Comparison of ENCODE assay signal across 16 mouse cellular contexts in the genomic region with DNA sequence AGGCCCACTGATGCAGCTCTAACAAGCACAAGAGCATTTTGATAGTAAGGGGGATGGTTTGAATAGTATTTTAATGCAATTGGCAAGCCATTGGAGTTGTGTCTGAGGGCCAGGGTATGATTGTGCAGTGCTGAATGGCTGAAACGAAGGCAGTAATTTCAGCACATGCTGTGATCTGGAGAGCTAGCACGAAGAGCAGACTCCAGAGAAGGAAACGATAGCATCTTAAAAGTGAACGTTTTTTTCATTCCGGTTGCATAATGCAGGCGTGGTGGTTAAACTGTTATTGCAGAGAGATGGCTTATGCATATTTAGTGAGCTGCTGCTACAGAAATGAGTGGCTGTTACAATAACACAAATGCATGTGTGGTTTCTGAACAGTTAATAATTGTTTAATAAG. TPM values are rescaled to one million over a fixed set of nuclear protein-coding genes. Genes with fewer than 3 reads are reported as not detected.
DNase-seq lines count a peak whose midpoint lies in the region; ATAC-seq and TF ChIP-seq lines count a peak whose summit lies in the region.
"Had no signal": no experiment of that assay in that cellular context is flagged by ENCODE, and none has a peak within 500 bp of the region (broad histone marks: within the 10 kb centered on the region; RNA-seq: fewer than 3 reads in every experiment).

No protein-coding gene starts in this region.

- no peaks in the 10 kb centered on the region for H3K9me3 ChIP-seq in hindbrain, postnatal 0 days (ENCODE audit: low read length)
- no peaks in the 10 kb centered on the region for H3K9me3 ChIP-seq in hindbrain, embryonic 12.5 days (replicated peaks)
- H3K9me3 ChIP-seq in heart, embryonic 12.5 days (replicated peaks) = no peaks in the 10 kb centered on the region
- H3K9me3 ChIP-seq: lung, embryonic 15.5 days; megakaryocyte, embryonic 14.5 days had no signal

- no peaks in the 10 kb centered on the region for H3K4me1 ChIP-seq in hindbrain, postnatal 0 days (ENCODE audit: insufficient read depth, low read length)
- H3K4me1 ChIP-seq in hindbrain, embryonic 12.5 days = no peaks in the 10 kb centered on the region
- H3K4me1 ChIP-seq in heart, embryonic 12.5 days (replicated peaks) = no peaks in the 10 kb centered on the region
- H3K4me1 ChIP-seq: lung, embryonic 15.5 days; megakaryocyte, embryonic 14.5 days had no signal

- no peak overlapping the region for H3K9ac ChIP-seq in hindbrain, postnatal 0 days (replicated peaks; ENCODE audit: low read length)
- H3K9ac ChIP-seq in hindbrain, embryonic 12.5 days = no peak overlapping the region
- H3K9ac ChIP-seq in heart, embryonic 12.5 days = no peak overlapping the region
- H3K9ac ChIP-seq: lung, embryonic 15.5 days had no signal

- H3K4me2 ChIP-seq in hindbrain, postnatal 0 days (ENCODE audit: low read depth, low read length) = no peak overlapping the region
- no peak overlapping the region for H3K4me2 ChIP-seq in hindbrain, embryonic 12.5 days (replicated peaks)
- H3K4me2 ChIP-seq in heart, embryonic 12.5 days = no peak overlapping the region
- H3K4me2 ChIP-seq: lung, embryonic 15.5 days had no signal

- TF ChIP-seq CTCF in hindbrain, postnatal 0 days (IDR thresholded peaks at IDR 0.05; ENCODE audit: low read depth) = no peak

- no peak overlapping the region for H3K4me3 ChIP-seq in hindbrain, postnatal 0 days (ENCODE audit: low read length)
- H3K4me3 ChIP-seq in hindbrain, embryonic 12.5 days = no peak overlapping the region
- H3K4me3 ChIP-seq in heart, embryonic 12.5 days = no peak overlapping the region
- H3K4me3 ChIP-seq: lung, embryonic 15.5 days; megakaryocyte, embryonic 14.5 days had no signal

- H3K36me3 ChIP-seq in hindbrain, postnatal 0 days (ENCODE audit: insufficient read depth, low read length) = no peaks in the 10 kb centered on the region
- H3K36me3 ChIP-seq in hindbrain, embryonic 12.5 days = no peaks in the 10 kb centered on the region
- H3K36me3 ChIP-seq in heart, embryonic 12.5 days = no peaks in the 10 kb centered on the region
- H3K36me3 ChIP-seq: lung, embryonic 15.5 days had no signal

- ATAC-seq in hindbrain, postnatal 0 days = no peak
- no peak for ATAC-seq in hindbrain, embryonic 12.5 days (ENCODE audit: low FRiP score)
- no peak for ATAC-seq in heart, embryonic 12.5 days (ENCODE audit: insufficient number of reproducible peaks, low FRiP score)
- ATAC-seq: inflammation-experienced regulatory T-cells, adult 6 months had no signal

- no peaks in the 10 kb centered on the region for H3K27me3 ChIP-seq in hindbrain, postnatal 0 days (ENCODE audit: insufficient read depth, low read length)
- H3K27me3 ChIP-seq in hindbrain, embryonic 12.5 days = no peaks in the 10 kb centered on the region
- H3K27me3 ChIP-seq in heart, embryonic 12.5 days (replicated peaks) = no peaks in the 10 kb centered on the region
- H3K27me3 ChIP-seq: lung, embryonic 15.5 days; megakaryocyte, embryonic 14.5 days had no signal

- H3K27ac ChIP-seq in hindbrain, postnatal 0 days = no peak overlapping the region
- H3K27ac ChIP-seq in hindbrain, embryonic 12.5 days = no peak overlapping the region
- H3K27ac ChIP-seq in heart, embryonic 12.5 days (ENCODE audit: poor library complexity, severe bottlenecking) = no peak overlapping the region
- H3K27ac ChIP-seq: kidney, postnatal 0 days; lung, embryonic 15.5 days had no signal

- WGBS in hindbrain, postnatal 0 days = 51% methylated on average over 6 of the region's 6 CpGs
- 73% methylated on average over 6 of the region's 6 CpGs for WGBS in hindbrain, embryonic 12.5 days
- WGBS in heart, embryonic 12.5 days = 79% methylated on average over 6 of the region's 6 CpGs

- peak; percentile 13 for DNase-seq in hindbrain, postnatal 0 days (ENCODE audit: low spot score)
- DNase-seq in right cerebral cortex, adult 18-20 months = peak; percentile 13
- no peak for DNase-seq in right cerebral cortex, postnatal 4 days
- DNase-seq in layer of hippocampus, postnatal 36 days = peak; percentile 4 to 8
- no peak for DNase-seq in cerebellum, postnatal 25 days
- DNase-seq: adrenal gland, postnatal 14 days; heart, adult 18-20 months; heart, postnatal 14 days had no signal

RNA-seq across cellular contexts. Expression of a gene that starts 51.3 kb away (rescaled TPM):
- total RNA-seq in hindbrain, postnatal 0 days (2014; rRNA removed) = 18.4 and 19.7 TPM in 2 replicates
- 9.5 and 10.1 TPM in 2 replicates for polyA plus RNA-seq in hindbrain, postnatal 0 days (2015; fragmentation: Nextera tagmentation; extraction: Ambion mirVana)
- 14.7 and 15.8 TPM in 2 replicates for polyA plus RNA-seq in hindbrain, embryonic 12.5 days (2016; fragmentation: Nextera tagmentation; extraction: Ambion mirVana)
- 10 to 100 TPM; 17.4 to 17.5 TPM for total RNA-seq in layer of hippocampus, postnatal 36 days (2021)
- 3.5 and 3.7 TPM in 2 replicates for polyA plus RNA-seq in heart, embryonic 12.5 days (2016; fragmentation: Nextera tagmentation; extraction: Ambion mirVana)
- total RNA-seq: common myeloid progenitor, adult 5-6 weeks; liver, adult 2 months had no signal
- polyA plus RNA-seq: liver, adult 2 months had no signal

Comparison
In these comparisons a context has a peak if more than half of its experiments do, and no peak if none do; other contexts are left out.
1. DNase-seq: peak in hindbrain, postnatal 0 days (single experiment), right cerebral cortex, adult 18-20 months (single experiment) and layer of hippocampus, postnatal 36 days (2 of 2); none in right cerebral cortex, postnatal 4 days (single experiment) and cerebellum, postnatal 25 days (0 of 2).